Mouse (Mus musculus): ENCODE data around the gene Tnnc2.

GRCm38 (mm10) chr2:164821060-164821459 lies 41.3 kb upstream of the Tnnc2 start:
- TF ChIP-seq POLR2A (IDR thresholded peaks at IDR 0.05; ENCODE audit: low read depth, low read length) (no peak), CTCF (IDR thresholded peaks at IDR 0.05; ENCODE audit: extremely low read depth, insufficient read length, insufficient replicate concordance, low read depth, low read length) (no peak)

Data from small intestine, adult 2 months (tissue).